Mouse (Mus musculus): ENCODE data around the gene A430033K04Rik. TPM values are rescaled to one million over a fixed set of nuclear protein-coding genes. Genes with fewer than 3 reads are reported as not detected.

Gene A430033K04Rik
- polyA plus RNA-seq, 1 experiment from 2014 or later: 10.6 TPM

GRCm38 (mm10) chr5:138689254-138689653 is 66.6 kb downstream of the A430033K04Rik start:
- no peak for DNase-seq (ENCODE audit: low spot score, missing footprints)

DNA sequence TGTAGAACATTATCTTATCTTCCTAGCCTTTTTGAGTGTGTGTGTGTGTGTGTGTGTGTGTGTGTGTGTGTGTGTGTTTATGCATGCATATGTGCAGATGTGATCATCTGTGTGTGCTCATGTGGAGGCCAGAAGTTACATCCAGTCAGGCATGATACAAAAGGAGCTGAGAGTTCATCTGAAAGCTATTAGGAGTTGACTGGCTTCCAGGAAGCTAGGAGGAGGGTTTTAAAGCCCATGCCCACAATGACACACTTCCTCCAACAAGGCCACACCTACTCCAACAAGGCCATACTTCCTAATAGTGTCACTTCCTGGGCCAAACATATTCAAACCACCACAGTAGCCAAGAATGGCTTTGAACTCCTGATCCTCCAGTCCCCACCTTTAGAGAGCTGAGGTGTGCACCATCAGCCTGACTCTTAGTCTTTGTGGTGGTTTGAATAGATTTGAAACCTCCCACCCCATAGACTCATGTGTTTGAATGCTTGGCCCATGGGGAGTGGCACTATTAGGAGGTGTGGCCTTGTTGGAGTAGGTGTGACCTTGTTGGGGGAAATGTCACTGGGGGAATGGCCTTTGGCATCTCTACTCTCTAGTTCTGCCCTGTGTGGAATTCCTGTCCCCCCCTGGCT is 70.4 kb downstream of the A430033K04Rik start:
- no peaks in the 10 kb centered on the region for H3K36me3 ChIP-seq (ENCODE audit: control insufficient read depth, insufficient read depth, low read length)
- H3K4me3 ChIP-seq (ENCODE audit: low read depth, low read length): no peak overlapping the region
- H3K4me2 ChIP-seq: no peak overlapping the region
- no peaks in the 10 kb centered on the region for H3K27me3 ChIP-seq (ENCODE audit: control insufficient read depth, insufficient read depth, low read length)
- ATAC-seq (ENCODE audit: low FRiP score) (no peak), DNase-seq (ENCODE audit: low spot score, missing footprints) (no peak)
- H3K9ac ChIP-seq (ENCODE audit: low read length): no peak overlapping the region
- no peaks in the 10 kb centered on the region for H3K4me1 ChIP-seq (ENCODE audit: control insufficient read depth, insufficient read depth, low read length)
- no peaks in the 10 kb centered on the region for H3K9me3 ChIP-seq (ENCODE audit: control insufficient read depth, low read length)
- no peak overlapping the region for H3K27ac ChIP-seq (ENCODE audit: low read depth, low read length)

More at GRCm38 (mm10) chr5:138689254-138689653, 66.6 kb downstream of the A430033K04Rik start:
- H3K4me3 ChIP-seq (ENCODE audit: low read depth, low read length): no peak overlapping the region
- H3K27me3 ChIP-seq (ENCODE audit: control insufficient read depth, insufficient read depth, low read length): no peaks in the 10 kb centered on the region
- H3K36me3 ChIP-seq (ENCODE audit: control insufficient read depth, insufficient read depth, low read length): no peaks in the 10 kb centered on the region
- H3K4me2 ChIP-seq: no peak overlapping the region
- WGBS: 78% methylated on average over 5 of the region's 5 CpGs
- ATAC-seq (ENCODE audit: low FRiP score): no peak
- H3K27ac ChIP-seq (ENCODE audit: low read depth, low read length): no peak overlapping the region
- H3K9ac ChIP-seq (ENCODE audit: low read length): no peak overlapping the region
- H3K9me3 ChIP-seq (ENCODE audit: control insufficient read depth, low read length): no peaks in the 10 kb centered on the region
- H3K4me1 ChIP-seq (ENCODE audit: control insufficient read depth, insufficient read depth, low read length): no peaks in the 10 kb centered on the region

- Histone ChIP-seq H3K9me3 (ENCODE audit: control insufficient read depth, low read length) (no peaks in the 10 kb centered on the region), H3K9ac (ENCODE audit: low read length) (no peak overlapping the region), H3K4me2 (no peak overlapping the region), H3K36me3 (ENCODE audit: control insufficient read depth, insufficient read depth, low read length) (no peaks in the 10 kb centered on the region), H3K27ac (ENCODE audit: low read depth, low read length) (no peak overlapping the region), H3K4me3 (ENCODE audit: low read depth, low read length) (no peak overlapping the region), H3K4me1 (ENCODE audit: control insufficient read depth, insufficient read depth, low read length) (no peaks in the 10 kb centered on the region), H3K27me3 (ENCODE audit: control insufficient read depth, insufficient read depth, low read length) (no peaks in the 10 kb centered on the region)
- 60% methylated on average over 2 of the region's 2 CpGs for WGBS
- ATAC-seq (ENCODE audit: low FRiP score): no peak
- no peak for DNase-seq (ENCODE audit: low spot score, missing footprints)
These were observed 71.4 kb downstream of the A430033K04Rik start for GRCm38 (mm10) chr5:138694036-138694435.

DNA sequence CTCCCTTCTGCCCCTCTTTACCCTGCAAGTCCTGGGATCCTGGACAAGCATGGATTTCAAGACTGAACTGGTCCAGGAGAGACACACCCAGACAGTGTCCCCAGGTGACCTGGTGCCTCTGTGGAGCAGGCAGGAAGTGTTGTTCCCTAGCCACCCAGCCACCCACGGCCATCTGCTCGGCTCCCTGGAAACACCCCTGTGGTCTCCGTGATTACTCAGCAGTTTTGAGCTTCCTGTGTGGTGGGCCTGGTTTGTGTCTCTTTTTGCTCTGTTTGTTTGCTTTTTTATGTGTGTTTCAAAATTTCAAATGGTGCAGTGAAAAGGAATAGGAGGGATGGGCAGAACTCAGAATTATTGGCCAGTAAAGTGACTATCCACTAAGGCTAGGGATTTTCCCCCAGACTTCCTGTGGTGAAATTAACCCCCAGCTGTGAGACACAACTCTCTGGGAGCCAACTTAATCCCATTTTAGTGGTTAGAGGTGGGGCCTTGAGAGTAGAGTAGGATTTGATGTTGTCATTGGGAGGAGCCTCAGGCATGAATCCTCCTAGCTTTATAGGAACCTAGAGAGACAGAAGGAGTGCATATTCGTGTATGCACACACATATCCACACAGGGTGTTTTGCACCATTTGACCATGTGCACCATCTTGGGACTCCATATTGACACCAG is 72.0 kb downstream of the A430033K04Rik start:
- no peaks in the 10 kb centered on the region for H3K36me3 ChIP-seq (ENCODE audit: control insufficient read depth, insufficient read depth, low read length)
- H3K4me1 ChIP-seq (ENCODE audit: control insufficient read depth, insufficient read depth, low read length): no peaks in the 10 kb centered on the region
- WGBS: 59% methylated on average over 4 of the region's 4 CpGs
- no peaks in the 10 kb centered on the region for H3K9me3 ChIP-seq (ENCODE audit: control insufficient read depth, low read length)
- DNase-seq (ENCODE audit: low spot score, missing footprints) (no peak), ATAC-seq (ENCODE audit: low FRiP score) (no peak)
- no peak overlapping the region for H3K9ac ChIP-seq (ENCODE audit: low read length)
- no peak overlapping the region for H3K4me3 ChIP-seq (ENCODE audit: low read depth, low read length)
- no peak overlapping the region for H3K27ac ChIP-seq (ENCODE audit: low read depth, low read length)
- H3K4me2 ChIP-seq: no peak overlapping the region
- H3K27me3 ChIP-seq (ENCODE audit: control insufficient read depth, insufficient read depth, low read length): no peaks in the 10 kb centered on the region

DNA sequence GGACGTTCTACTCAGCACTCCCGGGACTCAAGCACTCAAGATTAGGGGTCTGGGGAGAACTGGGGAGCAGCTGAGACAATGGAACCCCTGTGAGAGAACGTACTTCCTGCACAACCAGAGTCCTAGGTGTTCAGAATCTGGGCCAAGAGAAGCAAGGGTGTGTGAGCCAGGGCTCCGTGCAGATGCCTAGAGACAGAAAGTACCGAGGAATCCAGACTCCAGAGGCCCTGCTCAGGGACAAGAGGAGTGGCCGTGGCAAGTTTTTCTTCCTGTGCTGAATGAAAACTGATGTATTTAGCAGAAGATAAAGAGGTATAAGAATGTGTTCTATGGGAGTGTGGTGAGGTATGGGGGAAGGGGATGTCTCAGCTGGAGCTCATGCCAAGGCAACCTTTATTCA is 74.8 kb downstream of the A430033K04Rik start:
- no peak for ATAC-seq (ENCODE audit: low FRiP score)
- H3K9ac ChIP-seq (ENCODE audit: low read length): no peak overlapping the region
- H3K27ac ChIP-seq (ENCODE audit: low read depth, low read length): no peak overlapping the region
- H3K36me3 ChIP-seq (ENCODE audit: control insufficient read depth, insufficient read depth, low read length): no peaks in the 10 kb centered on the region
- H3K9me3 ChIP-seq (ENCODE audit: control insufficient read depth, low read length): no peaks in the 10 kb centered on the region
- H3K27me3 ChIP-seq (ENCODE audit: control insufficient read depth, insufficient read depth, low read length): no peaks in the 10 kb centered on the region
- WGBS: 72% methylated on average over 6 of the region's 6 CpGs
- H3K4me1 ChIP-seq (ENCODE audit: control insufficient read depth, insufficient read depth, low read length): no peaks in the 10 kb centered on the region
- H3K4me3 ChIP-seq (ENCODE audit: low read depth, low read length): no peak overlapping the region
- no peak overlapping the region for H3K4me2 ChIP-seq
- DNase-seq (ENCODE audit: low spot score, missing footprints): no peak

Small RNAs within 50 kb of the gene (microRNA-seq; reads per million reads assigned to microRNA genes)
- not detected for gene Gm24082

Other genes starting within 250 kb of the A430033K04Rik start
- 44.9 and 52.0 TPM in 2 replicates for gene Zfp157, start 181.4 kb upstream of the A430033K04Rik start, polyA plus RNA-seq (2014; fragmentation: Nextera tagmentation; extraction: Ambion mirVana)
- gene 1700123K08Rik, start 58.1 kb upstream of the A430033K04Rik start, polyA plus RNA-seq (2014; fragmentation: Nextera tagmentation; extraction: Ambion mirVana): not detected in 2 replicates
- 73.1 and 81.9 TPM in 2 replicates for gene Zfp68, start 3.1 kb upstream of the A430033K04Rik start, polyA plus RNA-seq (2014; fragmentation: Nextera tagmentation; extraction: Ambion mirVana)
- gene Fam20c, start 131.7 kb downstream of the A430033K04Rik start, polyA plus RNA-seq (2014; fragmentation: Nextera tagmentation; extraction: Ambion mirVana): 14.6 and 16.3 TPM in 2 replicates
- gene Gm5294, start 197.2 kb downstream of the A430033K04Rik start, polyA plus RNA-seq (2014; fragmentation: Nextera tagmentation; extraction: Ambion mirVana): not detected in 2 replicates

Measured in midbrain, embryonic 11.5 days (tissue).